Mouse (Mus musculus): ENCODE results near the gene Chd5. TPM values are rescaled to one million over a fixed set of nuclear protein-coding genes. Genes with fewer than 3 reads are reported as not detected.

Gene Chd5
- polyA plus RNA-seq, 1 experiment from 2014 or later = 26.0 TPM

GRCm38 (mm10) chr4:152321464-152321863 lies 17.0 kb upstream of the Chd5 start:
- Histone ChIP-seq H3K4me1 (replicated peaks) (peaks cover 11% of the 10 kb centered on the region), H3K36me3 (no peaks in the 10 kb centered on the region), H3K4me3 (no peak overlapping the region), H3K9ac (no peak overlapping the region), H3K27ac (replicated peaks) (no peak overlapping the region), H3K27me3 (peaks cover 30% of the 10 kb centered on the region), H3K4me2 (no peak overlapping the region), H3K9me3 (no peaks in the 10 kb centered on the region)
- no peak for ATAC-seq (ENCODE audit: low read depth)
- 61% methylated on average over 5 of the region's 5 CpGs for WGBS

GRCm38 (mm10) chr4:152324641-152325562 lies 13.5 kb upstream of the Chd5 start:
- no peak overlapping the region for H3K9ac ChIP-seq
- H3K27ac ChIP-seq (replicated peaks) = no peak overlapping the region
- H3K4me2 ChIP-seq = peak overlapping the region; percentile 64
- peaks cover 20% of the 10 kb centered on the region for H3K4me1 ChIP-seq (replicated peaks)
- H3K9me3 ChIP-seq = no peaks in the 10 kb centered on the region
- ATAC-seq (ENCODE audit: low read depth) = peak; percentile 32; the same call in 1 of the 2 replicates
- 54% methylated on average over 16 of the region's 16 CpGs for WGBS
- peaks cover 3% of the 10 kb centered on the region; the same call in 1 of the 2 replicates for H3K27me3 ChIP-seq
- H3K36me3 ChIP-seq = peaks cover 22% of the 10 kb centered on the region
- H3K4me3 ChIP-seq = peak overlapping the region; percentile 76

- WGBS = 0% methylated on average over 70 of the region's 70 CpGs
- ATAC-seq (ENCODE audit: low read depth) = peak; percentile 97
- peaks cover 3% of the 10 kb centered on the region; the same call in 1 of the 2 replicates for H3K27me3 ChIP-seq
- H3K9ac ChIP-seq = peak within 1 kb of the TSS; percentile 89
- peak within 1 kb of the TSS; percentile 76 for H3K4me3 ChIP-seq
- H3K4me1 ChIP-seq (replicated peaks) = peaks cover 20% of the 10 kb centered on the region
- no peaks in the 10 kb centered on the region for H3K9me3 ChIP-seq
- H3K4me2 ChIP-seq = peak within 1 kb of the TSS; percentile 64
- H3K36me3 ChIP-seq = peaks cover 30% of the 10 kb centered on the region
- H3K27ac ChIP-seq (replicated peaks) = peak within 1 kb of the TSS; percentile 69
These were observed 12.7 kb upstream of the Chd5 start, which contains the start of gene Rpl22 for GRCm38 (mm10) chr4:152325574-152326411. Gene Rpl22, plus strand, starts transcription at chr4:152325742.

GRCm38 (mm10) chr4:152326543-152326942 lies 11.9 kb upstream of the Chd5 start:
- Histone ChIP-seq H3K9ac (peak overlapping the region; percentile 89), H3K36me3 (peaks cover 38% of the 10 kb centered on the region), H3K4me1 (replicated peaks) (peaks cover 20% of the 10 kb centered on the region), H3K27ac (replicated peaks) (no peak overlapping the region), H3K27me3 (peaks cover 3% of the 10 kb centered on the region; the same call in 1 of the 2 replicates), H3K4me3 (peak overlapping the region; percentile 76), H3K9me3 (no peaks in the 10 kb centered on the region), H3K4me2 (peak overlapping the region; percentile 64)
- WGBS = 1% methylated on average over 11 of the region's 11 CpGs
- ATAC-seq (ENCODE audit: low read depth) = no peak

GRCm38 (mm10) chr4:152328691-152329090 lies 9.8 kb upstream of the Chd5 start:
- ATAC-seq (ENCODE audit: low read depth) = no peak
- H3K36me3 ChIP-seq = peaks cover 59% of the 10 kb centered on the region
- peaks cover 20% of the 10 kb centered on the region for H3K4me1 ChIP-seq (replicated peaks)
- H3K27me3 ChIP-seq = no peaks in the 10 kb centered on the region
- WGBS = 82% methylated on average over 6 of the region's 6 CpGs
- H3K4me3 ChIP-seq = no peak overlapping the region
- no peak overlapping the region for H3K4me2 ChIP-seq
- H3K9me3 ChIP-seq = no peaks in the 10 kb centered on the region
- no peak overlapping the region for H3K9ac ChIP-seq
- no peak overlapping the region for H3K27ac ChIP-seq (replicated peaks)

GRCm38 (mm10) chr4:152332952-152333351 lies 5.5 kb upstream of the Chd5 start:
- Histone ChIP-seq H3K9me3 (no peaks in the 10 kb centered on the region), H3K27me3 (no peaks in the 10 kb centered on the region; the same call in 1 of the 2 replicates), H3K9ac (no peak overlapping the region), H3K4me3 (no peak overlapping the region), H3K27ac (replicated peaks) (no peak overlapping the region), H3K4me1 (replicated peaks) (peaks cover 2% of the 10 kb centered on the region; the same call in 1 of the 2 replicates), H3K4me2 (no peak overlapping the region), H3K36me3 (peaks cover 79% of the 10 kb centered on the region)
- WGBS = 46% methylated on average over 2 of the region's 2 CpGs
- ATAC-seq (ENCODE audit: low read depth) = peak; percentile 60; the same call in 1 of the 2 replicates

GRCm38 (mm10) chr4:152333587-152333986 lies 4.9 kb upstream of the Chd5 start:
- Histone ChIP-seq H3K4me3 (no peak overlapping the region), H3K9me3 (no peaks in the 10 kb centered on the region), H3K9ac (no peak overlapping the region), H3K36me3 (peaks cover 73% of the 10 kb centered on the region), H3K27me3 (no peaks in the 10 kb centered on the region; the same call in 1 of the 2 replicates), H3K27ac (replicated peaks) (no peak overlapping the region), H3K4me1 (replicated peaks) (peaks cover 3% of the 10 kb centered on the region; the same call in 1 of the 2 replicates), H3K4me2 (no peak overlapping the region)
- no peak for ATAC-seq (ENCODE audit: low read depth)
- 95% methylated on average over 12 of the region's 12 CpGs for WGBS

GRCm38 (mm10) chr4:152337772-152338171 lies 679 bp upstream of the Chd5 start:
- no peak overlapping the region; the same call in 1 of the 2 replicates for H3K4me2 ChIP-seq
- peaks cover 33% of the 10 kb centered on the region for H3K4me1 ChIP-seq (replicated peaks)
- no peak overlapping the region for H3K9ac ChIP-seq
- ATAC-seq (ENCODE audit: low read depth) = no peak
- H3K4me3 ChIP-seq = no peak overlapping the region
- peaks cover 32% of the 10 kb centered on the region for H3K27me3 ChIP-seq
- 19% methylated on average over 6 of the region's 6 CpGs for WGBS
- H3K36me3 ChIP-seq = peaks cover 31% of the 10 kb centered on the region
- no peak overlapping the region for H3K27ac ChIP-seq (replicated peaks)
- H3K9me3 ChIP-seq = no peaks in the 10 kb centered on the region

GRCm38 (mm10) chr4:152339293-152339790 lies 891 bp downstream of the Chd5 start:
- H3K9me3 ChIP-seq = no peaks in the 10 kb centered on the region
- H3K4me2 ChIP-seq = peak overlapping the region; percentile 88
- H3K27ac ChIP-seq (replicated peaks) = peak overlapping the region; percentile 72
- peak; percentile 20; the same call in 1 of the 2 replicates for ATAC-seq (ENCODE audit: low read depth)
- WGBS = 4% methylated on average over 20 of the region's 26 CpGs
- H3K4me1 ChIP-seq (replicated peaks) = peaks cover 40% of the 10 kb centered on the region
- peak overlapping the region; percentile 69 for H3K4me3 ChIP-seq
- H3K27me3 ChIP-seq = peaks cover 40% of the 10 kb centered on the region
- peaks cover 15% of the 10 kb centered on the region for H3K36me3 ChIP-seq
- peak overlapping the region; percentile 90 for H3K9ac ChIP-seq

- 36% methylated on average over 15 of the region's 15 CpGs for WGBS
- Histone ChIP-seq H3K4me2 (peak overlapping the region; percentile 88), H3K4me1 (replicated peaks) (peaks cover 47% of the 10 kb centered on the region), H3K4me3 (no peak overlapping the region), H3K36me3 (peaks cover 4% of the 10 kb centered on the region; the same call in 1 of the 2 replicates), H3K27me3 (peaks cover 40% of the 10 kb centered on the region), H3K9ac (peak overlapping the region; percentile 90; the same call in 1 of the 2 replicates), H3K27ac (replicated peaks) (no peak overlapping the region), H3K9me3 (no peaks in the 10 kb centered on the region)
- ATAC-seq (ENCODE audit: low read depth) = no peak
These were observed 2.3 kb downstream of the Chd5 start for GRCm38 (mm10) chr4:152340584-152341284.

- Histone ChIP-seq H3K36me3 (no peaks in the 10 kb centered on the region), H3K4me3 (no peak overlapping the region), H3K27me3 (peaks cover 51% of the 10 kb centered on the region), H3K9ac (no peak overlapping the region; the same call in 1 of the 2 replicates), H3K9me3 (no peaks in the 10 kb centered on the region), H3K4me1 (replicated peaks) (peaks cover 45% of the 10 kb centered on the region), H3K4me2 (no peak overlapping the region), H3K27ac (replicated peaks) (no peak overlapping the region)
- 16% methylated on average over 5 of the region's 5 CpGs for WGBS
- no peak for ATAC-seq (ENCODE audit: low read depth)
These were observed 4.8 kb downstream of the Chd5 start for GRCm38 (mm10) chr4:152343296-152343695.

All from neural tube, embryonic 13.5 days (tissue).